Mouse (Mus musculus) midbrain, embryonic 15.5 days (tissue): ENCODE measurements around the gene Pdxdc1. TPM values are rescaled to one million over a fixed set of nuclear protein-coding genes. Genes with fewer than 3 reads are reported as not detected.

ENCODE experiments used
- ATAC-seq: fragments of 200-750 bp; cut with Nextera tagmentation; replicated peaks from 2 replicates; pipeline ENCODE4 v1.8.0; 2017; ENCODE audit warnings: moderate TSS enrichment
- H3K27ac ChIP-seq: fragments of 300-500 bp; sonication (generic); 2 replicates; pipeline ENCODE4 v1.5.1; 2015; ENCODE audit warnings: mild to moderate bottlenecking, inconsistent platforms
- H3K27me3 ChIP-seq: fragments of 300-500 bp; sonication (generic); replicated peaks from 2 replicates; pipeline ENCODE4 v1.6.1; 2015; ENCODE audit warnings: inconsistent platforms
- H3K36me3 ChIP-seq: fragments of 300-500 bp; sonication (generic); replicated peaks from 2 replicates; pipeline ENCODE4 v1.6.1; 2015; ENCODE audit warnings: inconsistent platforms
- H3K4me1 ChIP-seq: fragments of 300-500 bp; sonication (generic); 2 replicates; pipeline ENCODE4 v1.6.1; 2015; ENCODE audit warnings: inconsistent platforms
- H3K4me2 ChIP-seq: fragments of 300-500 bp; sonication (generic); 2 replicates; pipeline ENCODE4 v1.6.1; 2015; ENCODE audit warnings: inconsistent platforms, mild to moderate bottlenecking, moderate library complexity
- H3K4me3 ChIP-seq: fragments of 300-500 bp; sonication (generic); 2 replicates; pipeline ENCODE4 v1.5.1; 2015; ENCODE audit warnings: mild to moderate bottlenecking, inconsistent platforms
- H3K9ac ChIP-seq: fragments of 300-500 bp; sonication (generic); 2 replicates; pipeline ENCODE4 v1.6.1; 2015; ENCODE audit warnings: mild to moderate bottlenecking, inconsistent platforms
- H3K9me3 ChIP-seq: fragments of 300-500 bp; sonication (generic); 2 replicates; pipeline ENCODE4 v1.6.1; 2016; ENCODE audit warnings: inconsistent platforms
- WGBS: fragments of 180-500 bp; shearing (Covaris S2); methylation state at CpG from one replicate; pipeline ENCODE4 v1.1.7; 2015; ENCODE audit warnings: mixed read lengths; 5-methylcytosine and 5-hydroxymethylcytosine counted together
- polyA plus RNA-seq: library from polyadenylated mRNA; unstranded; fragments of >200 nt; fragmentation: Nextera tagmentation; extraction: Ambion mirVana; gene quantifications from 2 replicates; pipeline ENCODE4 v1.2.1, GENCODE M21; 2015

The Pdxdc1 gene
- polyA plus RNA-seq, 1 experiment from 2014 or later: 79.8 TPM

DNA sequence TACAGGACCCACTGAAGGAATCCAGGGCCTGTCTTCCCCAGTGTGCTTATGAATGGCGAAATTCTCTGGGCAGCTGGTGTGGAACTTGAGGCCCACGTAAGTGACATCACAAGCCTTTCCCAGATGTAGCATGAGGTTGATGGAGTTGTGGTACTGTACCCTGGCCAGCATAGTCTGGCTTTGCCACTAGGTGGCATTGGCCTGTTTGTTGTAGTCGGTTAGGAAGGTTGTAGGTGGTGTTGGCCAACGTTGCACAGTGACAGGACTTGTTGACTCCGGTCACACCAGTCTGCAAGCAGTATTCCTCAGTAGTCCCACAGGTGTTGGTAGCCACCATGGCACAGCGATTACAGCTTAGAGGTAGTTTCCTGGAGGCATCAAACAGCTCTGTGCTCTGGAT lies 18.1 kb upstream of the Pdxdc1 start:
- no peak overlapping the region for H3K4me3 ChIP-seq
- no peaks in the 10 kb centered on the region for H3K27me3 ChIP-seq
- H3K9ac ChIP-seq: no peak overlapping the region
- H3K4me2 ChIP-seq: no peak overlapping the region
- 88% methylated on average over 6 of the region's 6 CpGs for WGBS
- no peak for ATAC-seq
- no peaks in the 10 kb centered on the region for H3K9me3 ChIP-seq
- no peaks in the 10 kb centered on the region for H3K4me1 ChIP-seq
- no peaks in the 10 kb centered on the region for H3K36me3 ChIP-seq
- no peak overlapping the region for H3K27ac ChIP-seq

DNA sequence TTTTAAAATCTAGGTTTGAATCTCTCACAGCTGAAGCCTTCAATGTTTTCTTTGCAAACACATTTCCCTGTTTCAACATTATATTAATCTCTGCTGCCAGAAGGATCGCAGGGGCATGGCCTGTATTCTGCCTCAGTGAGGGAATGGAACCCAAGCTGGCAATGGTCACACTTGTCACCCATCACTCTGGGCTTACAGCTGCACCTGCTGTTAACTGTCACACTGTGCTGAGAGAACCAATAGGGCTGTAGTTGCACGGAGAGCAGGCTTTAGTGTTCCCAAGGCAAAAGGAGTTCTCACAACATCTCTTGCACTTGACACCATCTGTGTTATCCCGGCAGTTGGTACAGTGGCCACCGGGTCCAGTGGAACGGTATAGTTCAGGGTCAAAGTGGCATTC lies 17.2 kb upstream of the Pdxdc1 start:
- no peaks in the 10 kb centered on the region for H3K36me3 ChIP-seq
- H3K27me3 ChIP-seq: no peaks in the 10 kb centered on the region
- ATAC-seq: no peak
- no peak overlapping the region for H3K4me2 ChIP-seq
- H3K9me3 ChIP-seq: no peaks in the 10 kb centered on the region
- H3K27ac ChIP-seq: no peak overlapping the region
- H3K4me1 ChIP-seq: no peaks in the 10 kb centered on the region
- H3K4me3 ChIP-seq: no peak overlapping the region
- WGBS: 94% methylated on average over 5 of the region's 5 CpGs
- H3K9ac ChIP-seq: no peak overlapping the region

DNA sequence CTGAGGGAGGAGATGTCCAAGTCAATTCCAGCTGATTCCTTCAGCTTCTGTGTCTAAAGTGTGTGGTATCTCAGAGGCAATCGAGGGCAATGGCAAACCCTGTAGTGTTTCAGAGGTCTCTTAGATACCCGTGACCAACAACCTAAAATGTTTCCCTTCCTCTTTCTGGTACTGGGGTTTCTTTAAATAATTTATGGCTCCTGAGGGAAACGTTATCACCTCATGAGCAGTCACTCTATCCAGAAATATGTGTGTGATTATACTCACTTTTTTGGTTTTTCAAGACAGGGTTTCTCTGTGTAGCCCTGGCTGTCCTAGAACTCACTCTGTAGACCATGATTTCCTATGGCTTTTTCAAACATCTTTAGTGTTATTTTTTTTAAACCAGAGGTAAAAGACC lies 4.4 kb upstream of the Pdxdc1 start:
- Histone ChIP-seq H3K9ac (no peak overlapping the region), H3K4me1 (peaks cover 7% of the 10 kb centered on the region), H3K4me2 (no peak overlapping the region), H3K27me3 (no peaks in the 10 kb centered on the region), H3K4me3 (no peak overlapping the region), H3K27ac (no peak overlapping the region), H3K36me3 (no peaks in the 10 kb centered on the region), H3K9me3 (no peaks in the 10 kb centered on the region)
- ATAC-seq: no peak
- WGBS: 86% methylated on average over 3 of the region's 3 CpGs

- Histone ChIP-seq H3K27me3 (no peaks in the 10 kb centered on the region), H3K27ac (peak overlapping the region; percentile 92), H3K36me3 (no peaks in the 10 kb centered on the region), H3K4me3 (peak overlapping the region; percentile 83), H3K4me2 (peak overlapping the region; percentile 74), H3K9me3 (no peaks in the 10 kb centered on the region), H3K9ac (peak overlapping the region; percentile 88), H3K4me1 (peaks cover 18% of the 10 kb centered on the region)
- WGBS: 6% methylated on average over 8 of the region's 8 CpGs
- peak; percentile 91 for ATAC-seq
These were observed 557 bp upstream of the Pdxdc1 start for GRCm38 (mm10) chr16:13903488-13903887.

DNA sequence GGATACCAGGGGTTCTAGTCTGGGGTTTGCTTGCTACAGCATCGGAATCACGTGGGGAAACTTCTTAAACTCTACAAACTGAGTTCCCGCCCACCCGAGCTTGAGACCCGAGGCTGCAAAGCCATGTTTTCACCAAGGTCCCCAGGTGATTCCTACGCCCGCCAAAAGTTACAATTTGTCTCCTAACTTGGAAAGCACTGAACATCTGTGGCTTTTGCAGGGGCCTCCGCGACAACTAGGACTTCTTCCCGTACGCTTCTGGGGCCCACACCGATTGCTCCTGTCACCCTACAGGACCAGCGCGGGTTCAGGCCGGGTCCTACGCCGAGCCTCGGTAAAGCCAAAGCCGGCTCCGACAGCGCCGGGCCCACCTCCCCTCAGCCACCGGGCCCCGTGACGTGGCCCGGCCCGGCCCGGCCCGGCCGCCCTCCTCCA lies 517 bp downstream of the Pdxdc1 start:
- H3K4me1 ChIP-seq: peaks cover 18% of the 10 kb centered on the region
- H3K4me3 ChIP-seq: peak overlapping the region; percentile 83
- no peak for ATAC-seq
- H3K4me2 ChIP-seq: peak overlapping the region; percentile 74
- no peaks in the 10 kb centered on the region for H3K27me3 ChIP-seq
- WGBS: under 1% methylated on average over 30 of the region's 30 CpGs
- peak overlapping the region; percentile 88 for H3K9ac ChIP-seq
- H3K27ac ChIP-seq: peak overlapping the region; percentile 92
- H3K9me3 ChIP-seq: no peaks in the 10 kb centered on the region
- no peaks in the 10 kb centered on the region for H3K36me3 ChIP-seq

GRCm38 (mm10) chr16:13898981-13899380 lies 4.0 kb downstream of the Pdxdc1 start:
- Histone ChIP-seq H3K36me3 (no peaks in the 10 kb centered on the region), H3K27ac (no peak overlapping the region), H3K9ac (no peak overlapping the region), H3K27me3 (no peaks in the 10 kb centered on the region), H3K9me3 (no peaks in the 10 kb centered on the region), H3K4me1 (peaks cover 16% of the 10 kb centered on the region), H3K4me3 (no peak overlapping the region), H3K4me2 (no peak overlapping the region)
- WGBS: 77% methylated on average over 2 of the region's 2 CpGs
- ATAC-seq: no peak

DNA sequence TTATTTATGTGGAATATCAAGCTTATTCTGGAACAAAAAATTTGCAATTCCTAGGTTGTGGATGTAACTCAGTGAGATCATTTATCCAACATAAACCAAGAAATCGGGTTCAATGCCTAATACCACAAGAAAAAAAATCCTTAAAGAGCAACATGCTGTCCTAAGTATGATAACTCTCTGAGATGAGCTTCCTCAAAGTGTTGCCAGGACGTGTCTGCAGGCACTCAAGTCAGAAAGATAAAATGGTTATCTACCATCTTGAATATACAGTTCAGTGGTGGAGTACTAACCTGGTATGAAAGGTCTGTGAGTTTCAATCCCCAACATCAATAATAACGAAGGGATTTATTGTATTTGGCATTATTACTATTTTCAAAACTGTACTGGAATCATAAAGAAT lies 6.6 kb downstream of the Pdxdc1 start:
- no peaks in the 10 kb centered on the region for H3K27me3 ChIP-seq
- H3K4me3 ChIP-seq: no peak overlapping the region
- H3K9me3 ChIP-seq: no peaks in the 10 kb centered on the region
- WGBS: 86% methylated on average over 3 of the region's 3 CpGs
- no peak for ATAC-seq
- H3K27ac ChIP-seq: no peak overlapping the region
- no peak overlapping the region for H3K9ac ChIP-seq
- H3K4me2 ChIP-seq: no peak overlapping the region
- peaks cover 2% of the 10 kb centered on the region; the same call in 1 of the 2 replicates for H3K4me1 ChIP-seq
- H3K36me3 ChIP-seq: no peaks in the 10 kb centered on the region

GRCm38 (mm10) chr16:13895740-13896139 lies 7.2 kb downstream of the Pdxdc1 start:
- no peak overlapping the region for H3K27ac ChIP-seq
- ATAC-seq: no peak
- 87% methylated on average over 3 of the region's 3 CpGs for WGBS

DNA sequence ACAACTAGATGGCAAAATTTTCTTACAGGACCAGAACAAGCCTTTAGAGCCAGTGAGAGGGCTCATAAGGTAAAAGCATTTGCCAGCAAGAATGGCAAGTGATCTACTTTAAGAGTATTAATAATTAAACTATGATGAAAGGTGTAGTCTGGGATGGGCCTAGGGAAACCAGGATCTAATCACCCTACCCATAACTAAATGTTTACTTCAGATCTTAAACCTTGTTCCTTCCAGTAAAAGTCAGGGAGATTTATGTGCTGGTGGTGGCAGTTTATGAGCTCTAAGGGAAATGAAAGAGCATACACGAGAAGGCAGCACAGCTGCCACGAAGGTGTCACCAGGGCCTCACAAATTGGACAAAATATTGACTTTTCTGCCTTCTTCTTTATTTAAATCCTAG lies 8.8 kb downstream of the Pdxdc1 start:
- no peak for ATAC-seq
- 85% methylated on average over 2 of the region's 2 CpGs for WGBS

More at GRCm38 (mm10) chr16:13895740-13896139, 7.2 kb downstream of the Pdxdc1 start:
- Histone ChIP-seq H3K4me1 (no peaks in the 10 kb centered on the region), H3K4me3 (no peak overlapping the region), H3K36me3 (no peaks in the 10 kb centered on the region), H3K9me3 (no peaks in the 10 kb centered on the region), H3K4me2 (no peak overlapping the region), H3K9ac (no peak overlapping the region), H3K27me3 (no peaks in the 10 kb centered on the region)

GRCm38 (mm10) chr16:13892850-13893249 lies 10.1 kb downstream of the Pdxdc1 start:
- ATAC-seq: no peak
- Histone ChIP-seq H3K27me3 (no peaks in the 10 kb centered on the region), H3K27ac (no peak overlapping the region), H3K36me3 (no peaks in the 10 kb centered on the region), H3K4me2 (no peak overlapping the region), H3K9ac (no peak overlapping the region), H3K9me3 (no peaks in the 10 kb centered on the region), H3K4me3 (no peak overlapping the region), H3K4me1 (no peaks in the 10 kb centered on the region)

More for the DNA sequence above, 8.8 kb downstream of the Pdxdc1 start:
- no peaks in the 10 kb centered on the region for H3K27me3 ChIP-seq
- H3K4me1 ChIP-seq: no peaks in the 10 kb centered on the region
- no peak overlapping the region for H3K9ac ChIP-seq
- no peak overlapping the region for H3K4me2 ChIP-seq
- H3K9me3 ChIP-seq: no peaks in the 10 kb centered on the region
- no peak overlapping the region for H3K27ac ChIP-seq
- no peaks in the 10 kb centered on the region for H3K36me3 ChIP-seq
- H3K4me3 ChIP-seq: no peak overlapping the region

- no peak overlapping the region for H3K4me3 ChIP-seq
- no peaks in the 10 kb centered on the region for H3K27me3 ChIP-seq
- no peaks in the 10 kb centered on the region for H3K9me3 ChIP-seq
- H3K4me2 ChIP-seq: no peak overlapping the region
- H3K36me3 ChIP-seq: no peaks in the 10 kb centered on the region
- WGBS: 95% methylated on average over 2 of the region's 2 CpGs
- no peaks in the 10 kb centered on the region for H3K4me1 ChIP-seq
- no peak overlapping the region for H3K9ac ChIP-seq
- no peak for ATAC-seq
- H3K27ac ChIP-seq: no peak overlapping the region
These were observed 12.5 kb downstream of the Pdxdc1 start for GRCm38 (mm10) chr16:13890449-13890848.

DNA sequence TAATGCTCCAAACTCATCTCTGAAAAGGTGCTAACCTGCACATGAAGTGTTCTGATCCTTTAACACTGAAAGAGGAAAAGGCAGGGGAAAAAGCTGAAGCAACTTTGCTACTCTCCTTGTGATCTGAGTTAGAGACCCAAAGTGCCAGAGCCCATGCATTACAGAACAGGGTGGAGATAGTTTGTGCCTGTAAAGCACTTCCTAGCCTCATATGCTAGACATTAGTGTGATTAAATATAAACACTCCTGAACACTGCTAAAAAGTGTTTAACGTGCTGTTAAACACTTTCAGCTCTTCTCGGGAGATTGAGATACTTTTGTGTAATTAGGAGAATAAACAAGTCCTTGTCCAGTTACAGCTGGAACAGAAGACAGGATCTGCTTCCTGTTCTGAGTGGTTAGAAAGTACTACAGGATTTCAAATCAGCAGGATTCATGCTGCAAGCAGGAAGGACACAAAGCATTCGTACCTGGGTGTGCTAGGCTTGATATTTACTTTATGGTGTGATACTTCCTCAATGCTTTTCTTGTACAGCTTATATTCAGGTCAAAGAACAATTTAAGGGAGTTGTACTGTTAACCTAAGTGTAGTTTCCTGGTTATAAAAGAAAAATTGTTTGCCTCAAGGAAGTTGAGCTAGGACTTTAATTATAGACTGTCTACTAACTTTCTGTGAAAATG lies 19.7 kb downstream of the Pdxdc1 start:
- Histone ChIP-seq H3K4me2 (no peak overlapping the region), H3K4me1 (no peaks in the 10 kb centered on the region), H3K9me3 (no peaks in the 10 kb centered on the region), H3K27me3 (no peaks in the 10 kb centered on the region), H3K36me3 (0 out of 2 replicates have a peak, but pooled peaks cover 3% of the 10 kb centered on the region), H3K27ac (no peak overlapping the region), H3K4me3 (no peak overlapping the region), H3K9ac (no peak overlapping the region)
- ATAC-seq: no peak
- WGBS: 84% methylated on average over 3 of the region's 3 CpGs

- ATAC-seq: no peak
- Histone ChIP-seq H3K27me3 (no peaks in the 10 kb centered on the region), H3K4me1 (no peaks in the 10 kb centered on the region), H3K9me3 (no peaks in the 10 kb centered on the region), H3K9ac (no peak overlapping the region), H3K36me3 (0 out of 2 replicates have a peak, but pooled peaks cover 14% of the 10 kb centered on the region), H3K4me2 (no peak overlapping the region), H3K4me3 (no peak overlapping the region), H3K27ac (no peak overlapping the region)
- WGBS: 97% methylated on average over 4 of the region's 4 CpGs
These were observed 27.4 kb downstream of the Pdxdc1 start for GRCm38 (mm10) chr16:13875483-13875882.
